Mouse (Mus musculus): ENCODE data around the gene Morn2.

Morn2 gene

GRCm38 (mm10) chr17:80323658-80324057 lies 33.7 kb downstream of the Morn2 start:
- DNase-seq (ENCODE audit: low spot score in 2 of 2) = no peak

- DNase-seq (ENCODE audit: low spot score in 2 of 2) = no peak
Observed at GRCm38 (mm10) chr17:80324521-80324920, 34.5 kb downstream of the Morn2 start.

- no peak for DNase-seq (ENCODE audit: low spot score in 2 of 2)
Observed at GRCm38 (mm10) chr17:80325456-80325855, 35.5 kb downstream of the Morn2 start.

- DNase-seq (ENCODE audit: low spot score in 2 of 2) = no peak
Observed at GRCm38 (mm10) chr17:80326431-80326830, 36.4 kb downstream of the Morn2 start.

- DNase-seq (ENCODE audit: low spot score in 2 of 2) = no peak
Observed at GRCm38 (mm10) chr17:80332386-80332785, 42.4 kb downstream of the Morn2 start.

GRCm38 (mm10) chr17:80345277-80345676 lies 55.3 kb downstream of the Morn2 start:
- DNase-seq (ENCODE audit: low spot score in 2 of 2) = no peak

GRCm38 (mm10) chr17:80346591-80347125 lies 56.7 kb downstream of the Morn2 start:
- DNase-seq (ENCODE audit: low spot score in 2 of 2) = no peak
